Mouse (Mus musculus) spleen, postnatal 0 days (tissue): Measurements from ENCODE around the gene Spin4. TPM values are rescaled to one million over a fixed set of nuclear protein-coding genes. Genes with fewer than 3 reads are reported as not detected.

Source experiments
- polyA plus RNA-seq: library from polyadenylated mRNA; unstranded; fragments of >200 nt; fragmentation: Nextera tagmentation; extraction: Ambion mirVana; gene quantifications from 2 replicates; pipeline ENCODE4 v1.2.1, GENCODE M21; 2015

Spin4 gene
- 1.8 and 2.1 TPM in 2 replicates for polyA plus RNA-seq

DNA sequence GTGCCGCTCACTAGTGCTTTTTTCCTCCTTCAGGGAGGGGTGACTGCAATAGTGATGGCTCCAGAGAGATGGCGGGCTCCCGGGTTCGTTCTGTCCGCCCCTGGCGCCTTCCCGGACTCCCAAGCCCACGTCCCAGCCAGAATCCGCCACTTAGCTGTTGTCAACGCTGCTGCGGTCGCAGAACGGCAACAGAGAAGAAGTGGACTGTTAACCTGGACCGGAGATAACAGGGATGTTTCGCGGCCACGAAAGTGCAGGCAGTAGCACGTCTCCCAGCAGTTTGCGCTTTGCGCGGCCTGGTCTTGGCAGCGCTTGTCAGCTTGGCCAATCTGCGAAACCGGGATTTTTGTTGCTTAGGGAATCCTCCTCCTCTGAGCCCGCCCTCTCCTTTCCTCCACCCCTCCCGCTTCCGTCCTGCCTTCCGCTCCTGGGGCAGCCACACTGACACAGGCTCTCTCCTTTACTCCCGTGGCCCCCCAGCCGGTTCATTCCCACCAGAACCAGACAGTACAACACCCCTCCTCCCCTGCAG, at the start of gene Spin4:
TSS of gene Spin4 (minus strand) at position 322 of the 532 bp plus-strand sequence.

Other genes starting within 250 kb of the Spin4 start
- 1.5 and 2.2 TPM in 2 replicates for gene Arhgef9, start 170.2 kb upstream of the Spin4 start, polyA plus RNA-seq